Mouse (Mus musculus) myocyte (in vitro differentiated cells): ENCODE data around the gene Med13l. TPM values are rescaled to one million over a fixed set of nuclear protein-coding genes. Genes with fewer than 3 reads are reported as not detected.

ENCODE experiments used
- H3K27me3 ChIP-seq: one replicate; pipeline ENCODE4 v1.6.1; 2011; ENCODE audit not compliant: control insufficient read depth, insufficient read depth, insufficient read length
- H3K36me3 ChIP-seq: one replicate; pipeline ENCODE4 v1.6.1; 2011; ENCODE audit not compliant: control insufficient read depth, insufficient read depth
- H3K4me2 ChIP-seq: one replicate; pipeline ENCODE4 v1.6.1; 2011; ENCODE audit warnings: low read depth, control low read depth
- H3K4me3 ChIP-seq: one replicate; pipeline ENCODE4 v1.5.1; 2011; ENCODE audit warnings: mild to moderate bottlenecking, control low read depth, moderate library complexity
- H3K79me2 ChIP-seq: one replicate; pipeline ENCODE4 v1.6.1; 2011; ENCODE audit not compliant: control insufficient read depth, insufficient read depth
- H3ac ChIP-seq: one replicate; pipeline ENCODE4 v1.6.1; 2011; ENCODE audit not compliant: control insufficient read depth, insufficient read length
- CEBPB ChIP-seq: IDR thresholded peaks from 2 replicates; pipeline ENCODE4 v1.6.1; 2011; ENCODE audit warnings: mild to moderate bottlenecking, moderate library complexity; ENCODE audit not compliant: poor library complexity, insufficient read depth, severe bottlenecking
- E2F4 ChIP-seq: IDR thresholded peaks from one replicate; pipeline ENCODE4 v1.6.1; 2011; ENCODE audit warnings: mild to moderate bottlenecking, control low read depth, moderate library complexity; ENCODE audit not compliant: insufficient read depth
- MAX ChIP-seq: IDR thresholded peaks from one replicate; pipeline ENCODE4 v1.6.1; 2011; ENCODE audit warnings: low read depth, mild to moderate bottlenecking, control low read depth
- MYOD1 ChIP-seq, 3 experiments: IDR thresholded peaks; one replicate each; pipeline ENCODE4 v1.6.1; 2011; ENCODE audit warnings: control low read depth in 2 of 3, low read depth in 2 of 3, mild to moderate bottlenecking in 2 of 3, moderate library complexity in 1 of 3; ENCODE audit not compliant: insufficient read length in 2 of 3, control insufficient read depth in 1 of 3
- MYOG ChIP-seq, 3 experiments: IDR thresholded peaks; one replicate each; pipeline ENCODE4 v1.6.1; 2011; ENCODE audit warnings: control low read depth in 2 of 3, low read depth in 2 of 3, mild to moderate bottlenecking in 2 of 3; ENCODE audit not compliant: insufficient read length in 2 of 3, control insufficient read depth in 1 of 3, insufficient read depth in 1 of 3
- POLR2A ChIP-seq: IDR thresholded peaks from one replicate; pipeline ENCODE4 v1.6.1; 2011; ENCODE audit warnings: low read depth, mild to moderate bottlenecking, control low read depth, moderate library complexity; ENCODE audit not compliant: insufficient read length
- POLR2AphosphoS2 ChIP-seq: IDR thresholded peaks from one replicate; pipeline ENCODE4 v1.6.1; 2011; ENCODE audit warnings: low read depth, control low read depth; ENCODE audit not compliant: insufficient read length
- REST ChIP-seq: IDR thresholded peaks from one replicate; pipeline ENCODE4 v1.6.1; 2011; ENCODE audit warnings: mild to moderate bottlenecking, control low read depth, moderate library complexity; ENCODE audit not compliant: insufficient read depth, insufficient read length
- SRF ChIP-seq: IDR thresholded peaks from one replicate; pipeline ENCODE4 v1.6.1; 2011; ENCODE audit warnings: low read depth; ENCODE audit not compliant: control insufficient read depth, insufficient read length
- TCF12 ChIP-seq: IDR thresholded peaks from one replicate; pipeline ENCODE4 v1.6.1; 2011; ENCODE audit warnings: mild to moderate bottlenecking, control low read depth; ENCODE audit not compliant: poor library complexity, insufficient read depth, severe bottlenecking
- TCF3 ChIP-seq: IDR thresholded peaks from one replicate; pipeline ENCODE4 v1.6.1; 2011; ENCODE audit warnings: low read depth, control low read depth; ENCODE audit not compliant: insufficient read length
- USF1 ChIP-seq: IDR thresholded peaks from one replicate; pipeline ENCODE4 v1.6.1; 2011; ENCODE audit warnings: low read depth, mild to moderate bottlenecking, control low read depth, moderate library complexity
- polyA plus RNA-seq: library from polyadenylated mRNA; unstranded; fragments of >200 nt; fragmentation: generic; extraction: Trizol; gene quantifications from one replicate; pipeline ENCODE4 v1.2.1, GENCODE M21; 2012; ENCODE audit warnings: missing spikeins

Gene Med13l
- polyA plus RNA-seq, 1 experiment, result 7.4 TPM

GRCm38 (mm10) chr5:118621877-118622276, 61.4 kb downstream of the Med13l start:
- H3K27me3 ChIP-seq, result no peaks in the 10 kb centered on the region
- H3K4me3 ChIP-seq, result no peak overlapping the region
- H3K36me3 ChIP-seq, result no peaks in the 10 kb centered on the region
- TF ChIP-seq SRF, result no peak
- TF ChIP-seq MAX, result no peak
- no peak for TF ChIP-seq REST
- no peak for TF ChIP-seq TCF3
- TF ChIP-seq POLR2AphosphoS2, result no peak
- no peak for TF ChIP-seq MYOG (IDR thresholded peaks at IDR 0.05; ENCODE audit: control insufficient read depth in 1 of 3, insufficient read depth in 1 of 3, insufficient read length in 2 of 3, low read depth in 2 of 3)
- no peak for TF ChIP-seq CEBPB
- no peak for TF ChIP-seq MYOD1 (IDR thresholded peaks at IDR 0.05; ENCODE audit: control insufficient read depth in 1 of 3, insufficient read length in 2 of 3, low read depth in 2 of 3)
- no peak for TF ChIP-seq USF1
- no peak for TF ChIP-seq POLR2A
- TF ChIP-seq TCF12, result no peak
- TF ChIP-seq E2F4, result no peak
- no peak overlapping the region for H3ac ChIP-seq
- no peak overlapping the region for H3K4me2 ChIP-seq
- peaks cover 83% of the 10 kb centered on the region for H3K79me2 ChIP-seq

DNA sequence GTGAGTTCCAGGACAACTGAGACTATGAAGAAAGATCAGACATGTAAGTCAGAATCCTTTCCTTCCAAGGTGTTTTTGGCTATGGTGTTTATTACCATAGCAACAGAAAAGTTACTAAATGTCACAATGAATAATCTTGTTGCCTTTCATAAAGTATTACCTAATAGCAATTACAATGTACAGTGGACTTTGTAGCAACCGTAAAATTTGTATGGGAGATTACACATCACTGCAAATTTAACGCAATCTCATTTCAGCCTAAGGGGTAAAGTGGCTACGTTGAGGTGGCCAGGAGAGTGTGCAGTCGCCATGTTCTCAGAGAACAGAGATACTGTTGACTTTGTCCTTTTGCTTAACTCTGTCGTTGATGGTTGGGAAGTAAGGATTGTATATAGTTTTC, 61.9 kb downstream of the Med13l start:
- H3ac ChIP-seq, result no peak overlapping the region
- peaks cover 83% of the 10 kb centered on the region for H3K79me2 ChIP-seq
- no peak for TF ChIP-seq SRF
- no peak for TF ChIP-seq E2F4
- no peak for TF ChIP-seq MYOG (IDR thresholded peaks at IDR 0.05; ENCODE audit: control insufficient read depth in 1 of 3, insufficient read depth in 1 of 3, insufficient read length in 2 of 3, low read depth in 2 of 3)
- TF ChIP-seq CEBPB, result no peak
- TF ChIP-seq REST, result no peak
- no peak for TF ChIP-seq MYOD1 (IDR thresholded peaks at IDR 0.05; ENCODE audit: control insufficient read depth in 1 of 3, insufficient read length in 2 of 3, low read depth in 2 of 3)
- TF ChIP-seq POLR2AphosphoS2, result no peak
- TF ChIP-seq POLR2A, result no peak
- TF ChIP-seq TCF12, result no peak
- no peak overlapping the region for H3K4me2 ChIP-seq
- H3K4me3 ChIP-seq, result no peak overlapping the region
- H3K36me3 ChIP-seq, result no peaks in the 10 kb centered on the region
- H3K27me3 ChIP-seq, result no peaks in the 10 kb centered on the region

DNA sequence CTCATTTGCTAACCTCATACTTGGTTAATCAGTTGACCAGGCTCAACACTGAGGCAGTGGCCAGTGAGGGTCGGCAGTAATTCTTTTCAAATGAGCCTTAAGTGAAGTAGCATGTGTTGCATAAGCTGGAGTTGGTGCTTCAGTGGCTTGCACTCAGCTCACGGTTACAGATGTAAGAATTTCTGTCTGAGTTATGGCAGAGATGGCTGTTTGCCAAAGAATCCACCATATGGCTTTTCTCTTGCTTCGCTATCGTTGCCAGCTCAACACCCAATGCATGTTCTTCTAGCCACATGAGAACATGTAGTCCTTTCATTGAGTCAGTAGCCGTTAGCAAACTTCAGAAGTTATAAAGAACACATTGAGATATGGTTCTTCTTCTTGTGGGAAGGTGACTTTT, 63.3 kb downstream of the Med13l start:
- Histone ChIP-seq H3K27me3 (no peaks in the 10 kb centered on the region), H3K4me3 (no peak overlapping the region), H3K4me2 (no peak overlapping the region), H3K79me2 (peaks cover 82% of the 10 kb centered on the region), H3ac (no peak overlapping the region), H3K36me3 (no peaks in the 10 kb centered on the region)
- TF ChIP-seq USF1, result no peak
- no peak for TF ChIP-seq POLR2AphosphoS2
- no peak for TF ChIP-seq POLR2A
- TF ChIP-seq MAX, result no peak
- TF ChIP-seq TCF3, result no peak
- no peak for TF ChIP-seq E2F4
- no peak for TF ChIP-seq TCF12
- no peak for TF ChIP-seq MYOG (IDR thresholded peaks at IDR 0.05; ENCODE audit: control insufficient read depth in 1 of 3, insufficient read depth in 1 of 3, insufficient read length in 2 of 3, low read depth in 2 of 3)
- no peak for TF ChIP-seq SRF
- TF ChIP-seq CEBPB, result no peak
- TF ChIP-seq MYOD1 (IDR thresholded peaks at IDR 0.05; ENCODE audit: control insufficient read depth in 1 of 3, insufficient read length in 2 of 3, low read depth in 2 of 3), result no peak
- TF ChIP-seq REST, result no peak

DNA sequence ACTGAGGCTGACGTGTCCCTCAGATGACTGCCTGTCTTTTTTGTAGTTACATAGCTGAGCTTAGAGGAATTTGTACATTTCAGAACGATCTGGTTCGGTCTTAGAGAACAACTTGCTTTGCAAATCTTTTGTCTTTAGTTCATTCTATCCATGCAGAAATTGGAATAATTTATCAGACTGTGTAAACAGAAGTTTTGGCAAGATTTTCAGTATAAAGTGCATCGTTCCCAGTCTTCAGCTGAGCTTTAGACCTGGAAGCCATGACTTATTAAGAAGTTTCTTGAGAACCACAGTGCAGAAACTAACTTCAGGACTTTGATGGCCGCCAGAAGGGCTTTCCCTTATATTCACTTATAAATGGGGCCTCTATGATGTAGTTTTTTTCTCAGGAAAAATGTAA, 67.2 kb downstream of the Med13l start:
- H3K79me2 ChIP-seq, result peaks cover 76% of the 10 kb centered on the region
- H3K36me3 ChIP-seq, result no peaks in the 10 kb centered on the region
- H3ac ChIP-seq, result no peak overlapping the region
- no peak overlapping the region for H3K4me3 ChIP-seq
- H3K4me2 ChIP-seq, result no peak overlapping the region
- TF ChIP-seq REST, result no peak
- TF ChIP-seq CEBPB, result no peak
- TF ChIP-seq SRF, result no peak
- no peak for TF ChIP-seq E2F4
- no peak for TF ChIP-seq POLR2AphosphoS2
- no peak for TF ChIP-seq MAX
- no peak for TF ChIP-seq MYOD1 (IDR thresholded peaks at IDR 0.05; ENCODE audit: control insufficient read depth in 1 of 3, insufficient read length in 2 of 3, low read depth in 2 of 3)
- no peak for TF ChIP-seq USF1
- TF ChIP-seq TCF12, result no peak
- TF ChIP-seq POLR2A, result no peak
- no peak for TF ChIP-seq TCF3
- TF ChIP-seq MYOG (IDR thresholded peaks at IDR 0.05; ENCODE audit: control insufficient read depth in 1 of 3, insufficient read depth in 1 of 3, insufficient read length in 2 of 3, low read depth in 2 of 3), result no peak
- H3K27me3 ChIP-seq, result no peaks in the 10 kb centered on the region

DNA sequence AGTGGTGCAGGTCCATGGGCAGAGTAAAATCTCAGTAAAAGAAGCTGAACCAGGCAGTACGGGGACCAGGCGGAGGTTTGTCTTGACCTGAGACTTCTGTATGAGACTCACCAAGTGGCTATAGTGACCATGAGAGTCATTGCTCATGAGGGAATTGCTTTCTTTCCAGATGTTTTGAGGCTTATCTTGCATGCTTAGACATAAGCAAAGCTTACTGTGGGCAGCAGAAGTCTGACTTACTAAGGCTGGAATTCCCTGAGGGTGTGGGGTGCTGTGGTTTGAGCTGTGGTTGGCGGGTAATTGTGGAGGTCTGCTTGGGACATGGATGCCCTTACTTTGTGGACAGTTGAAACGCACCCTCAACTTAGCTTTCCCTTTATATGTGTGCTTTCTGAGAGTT, 67.7 kb downstream of the Med13l start:
- Histone ChIP-seq H3K4me2 (peak overlapping the region; percentile 58), H3K36me3 (no peaks in the 10 kb centered on the region), H3ac (no peak overlapping the region), H3K79me2 (peaks cover 70% of the 10 kb centered on the region), H3K27me3 (no peaks in the 10 kb centered on the region), H3K4me3 (no peak overlapping the region)
- no peak for TF ChIP-seq REST
- no peak for TF ChIP-seq MYOD1 (IDR thresholded peaks at IDR 0.05; ENCODE audit: control insufficient read depth in 1 of 3, insufficient read length in 2 of 3, low read depth in 2 of 3)
- TF ChIP-seq MAX, result no peak
